Mouse (Mus musculus): ENCODE measurements around the gene Slc25a38. TPM values are rescaled to one million over a fixed set of nuclear protein-coding genes. Genes with fewer than 3 reads are reported as not detected.

Gene Slc25a38
- polyA plus RNA-seq, 1 experiment from 2014 or later: 37.6 TPM

DNA sequence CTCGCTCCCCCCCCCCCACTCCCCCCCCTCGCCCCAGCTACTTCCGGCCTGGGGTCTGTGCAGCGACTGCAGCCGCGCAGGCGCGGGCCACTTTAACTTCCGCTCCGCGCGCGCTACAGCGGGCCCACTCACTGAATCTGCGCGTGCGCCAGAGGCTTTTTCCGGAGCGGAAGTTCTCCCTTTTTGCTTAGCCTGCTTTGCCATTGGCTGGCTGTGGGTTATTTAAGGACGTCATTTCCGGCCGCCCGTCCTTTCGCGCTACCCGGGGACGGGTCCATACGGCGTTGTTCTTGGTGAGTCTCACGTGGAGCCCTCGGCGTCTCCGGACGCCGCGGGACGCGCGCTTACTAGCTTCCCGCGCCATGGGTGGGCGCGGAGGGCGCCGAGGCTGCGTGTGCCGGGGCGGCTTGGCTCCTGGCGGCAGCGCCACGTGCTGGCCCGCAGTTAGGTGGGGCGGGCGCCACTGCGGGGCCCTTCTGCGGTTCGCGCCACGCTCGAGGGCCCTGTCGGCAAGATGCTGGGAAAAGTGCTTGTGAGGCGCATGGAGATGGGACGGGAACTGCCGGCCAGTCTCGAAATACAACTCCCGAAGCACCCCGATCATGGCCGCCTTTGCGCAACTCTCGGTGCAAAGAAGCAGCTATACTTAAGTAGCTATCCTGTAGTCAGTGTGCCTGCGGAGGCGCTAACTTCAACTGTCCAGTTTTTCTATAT lies 17.5 kb downstream of the Slc25a38 start, which contains the start of gene Rpsa:
Gene Rpsa (plus strand): TSS at position 152 of the 714 bp plus-strand sequence.
- peaks cover 10% of the 10 kb centered on the region for H3K4me1 ChIP-seq
- H3K9me3 ChIP-seq: no peaks in the 10 kb centered on the region
- peaks cover 38% of the 10 kb centered on the region for H3K36me3 ChIP-seq
- peak within 1 kb of the TSS; percentile 100 for H3K9ac ChIP-seq
- peak within 1 kb of the TSS; percentile 93 for H3K27ac ChIP-seq
- no peaks in the 10 kb centered on the region for H3K27me3 ChIP-seq (replicated peaks)
- WGBS: under 1% methylated on average over 65 of the region's 72 CpGs
- H3K4me3 ChIP-seq (replicated peaks): peak within 1 kb of the TSS; percentile 99
- ATAC-seq (ENCODE audit: insufficient read depth, low FRiP score, low read depth): peak; percentile 98
- H3K4me2 ChIP-seq: peak within 1 kb of the TSS; percentile 75

DNA sequence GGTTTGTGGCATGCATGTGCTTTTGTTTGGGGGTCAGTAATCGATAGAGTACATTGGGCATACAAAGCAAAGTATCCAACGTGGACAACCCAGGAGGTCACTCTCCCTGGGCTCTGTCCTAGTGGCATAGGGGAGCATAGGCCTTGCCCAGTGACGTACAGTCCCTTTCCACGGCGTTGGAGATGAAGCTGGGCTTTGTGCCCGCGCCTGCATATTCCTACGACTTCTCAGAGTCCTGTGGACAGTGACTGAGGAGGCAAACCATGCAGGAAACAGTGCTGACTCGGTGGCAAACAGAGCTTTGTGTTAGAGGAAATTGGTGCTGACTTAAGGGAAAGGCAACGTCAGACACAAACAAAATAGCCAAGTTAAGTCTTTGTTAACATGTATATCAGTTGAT lies 19.1 kb downstream of the Slc25a38 start:
- peaks cover 32% of the 10 kb centered on the region for H3K36me3 ChIP-seq
- H3K27ac ChIP-seq: 0 out of 2 replicates have a peak overlapping the region, but pooled peaks have one; percentile 93
- no peak for ATAC-seq (ENCODE audit: insufficient read depth, low FRiP score, low read depth)
- 59% methylated on average over 10 of the region's 10 CpGs for whole genome bisulfite sequencing
- H3K9me3 ChIP-seq: no peaks in the 10 kb centered on the region
- no peaks in the 10 kb centered on the region for H3K27me3 ChIP-seq (replicated peaks)
- peak overlapping the region; percentile 99 for H3K4me3 ChIP-seq (replicated peaks)
- H3K4me2 ChIP-seq: peak overlapping the region; percentile 75
- H3K4me1 ChIP-seq: peaks cover 10% of the 10 kb centered on the region
- 0 out of 2 replicates have a peak overlapping the region, but pooled peaks have one; percentile 4 for H3K9ac ChIP-seq

DNA sequence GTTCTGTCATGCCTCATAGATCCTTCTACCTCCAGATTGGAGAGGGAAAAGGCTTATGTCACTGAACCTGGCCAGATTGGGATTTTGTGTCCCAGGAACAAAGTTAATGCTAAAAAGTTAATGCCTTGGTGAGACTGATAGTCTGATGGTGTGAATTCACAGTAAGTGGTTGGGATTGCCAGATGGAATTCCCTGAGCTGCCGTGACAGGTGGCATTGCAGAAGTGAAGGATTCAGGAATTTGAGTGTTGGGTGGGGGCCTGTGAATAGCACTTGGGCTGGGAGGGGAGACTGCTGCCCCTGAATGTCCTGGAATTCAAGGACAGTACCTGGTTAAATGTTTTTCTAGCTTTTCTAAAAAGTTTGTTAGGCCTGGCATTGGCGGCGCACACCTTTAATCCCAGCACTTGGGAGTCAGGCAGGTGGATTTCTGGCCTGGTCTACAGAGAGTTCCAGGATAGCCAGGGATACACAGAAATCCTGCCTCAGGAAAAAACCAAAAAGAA lies 21.7 kb downstream of the Slc25a38 start:
- H3K27ac ChIP-seq: no peak overlapping the region
- H3K9ac ChIP-seq: no peak overlapping the region
- H3K4me2 ChIP-seq: no peak overlapping the region
- no peaks in the 10 kb centered on the region for H3K27me3 ChIP-seq (replicated peaks)
- peaks cover 32% of the 10 kb centered on the region for H3K36me3 ChIP-seq
- ATAC-seq (ENCODE audit: insufficient read depth, low FRiP score, low read depth): no peak
- 87% methylated on average over 3 of the region's 3 CpGs for WGBS
- H3K9me3 ChIP-seq: no peaks in the 10 kb centered on the region
- H3K4me1 ChIP-seq: peaks cover 10% of the 10 kb centered on the region
- no peak overlapping the region for H3K4me3 ChIP-seq (replicated peaks)

DNA sequence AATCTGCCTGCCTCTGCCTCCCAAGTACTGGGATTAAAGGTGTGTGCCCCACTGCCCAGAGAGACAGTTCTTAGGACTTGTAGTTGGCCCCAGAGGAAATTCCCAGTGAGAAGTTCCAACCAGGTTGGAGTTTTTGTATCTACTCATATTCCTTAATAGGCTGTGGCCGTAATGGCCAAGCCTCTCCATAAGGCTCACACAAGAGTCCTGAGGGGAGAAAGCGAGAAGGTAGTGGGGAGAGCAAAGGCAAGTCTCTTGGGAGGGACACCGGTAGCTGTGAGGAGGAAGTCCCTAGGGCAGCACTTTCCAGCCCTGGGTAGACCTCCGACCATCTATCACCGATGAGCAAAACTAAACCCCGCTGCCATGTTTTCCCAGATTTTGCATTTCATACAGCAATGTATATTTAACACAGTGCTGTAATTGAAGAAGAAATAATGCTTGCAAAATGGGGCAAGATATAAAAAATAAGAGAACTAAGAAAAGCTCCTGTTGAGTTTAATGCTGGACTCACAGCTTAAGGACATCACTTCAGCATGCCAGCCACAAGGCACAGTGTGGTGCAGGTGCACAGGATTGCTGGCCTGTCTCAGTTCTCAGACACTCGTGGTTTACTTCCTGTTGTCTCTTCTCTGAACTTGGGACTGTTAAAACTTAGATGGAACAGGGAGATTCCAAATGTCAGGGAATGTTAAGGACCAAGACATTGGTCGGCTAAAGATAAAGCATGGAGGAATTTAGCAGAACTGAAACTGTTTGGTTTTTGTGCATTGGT lies 23.0 kb downstream of the Slc25a38 start:
- WGBS: 35% methylated on average over 8 of the region's 8 CpGs
- H3K27ac ChIP-seq: no peak overlapping the region; the same call in 1 of the 2 replicates
- no peak overlapping the region for H3K4me3 ChIP-seq (replicated peaks)
- ATAC-seq (ENCODE audit: insufficient read depth, low FRiP score, low read depth): no peak
- H3K9me3 ChIP-seq: no peaks in the 10 kb centered on the region
- H3K4me2 ChIP-seq: no peak overlapping the region
- H3K4me1 ChIP-seq: peaks cover 10% of the 10 kb centered on the region
- no peaks in the 10 kb centered on the region for H3K27me3 ChIP-seq (replicated peaks)
- no peak overlapping the region for H3K9ac ChIP-seq
- H3K36me3 ChIP-seq: peaks cover 32% of the 10 kb centered on the region

DNA sequence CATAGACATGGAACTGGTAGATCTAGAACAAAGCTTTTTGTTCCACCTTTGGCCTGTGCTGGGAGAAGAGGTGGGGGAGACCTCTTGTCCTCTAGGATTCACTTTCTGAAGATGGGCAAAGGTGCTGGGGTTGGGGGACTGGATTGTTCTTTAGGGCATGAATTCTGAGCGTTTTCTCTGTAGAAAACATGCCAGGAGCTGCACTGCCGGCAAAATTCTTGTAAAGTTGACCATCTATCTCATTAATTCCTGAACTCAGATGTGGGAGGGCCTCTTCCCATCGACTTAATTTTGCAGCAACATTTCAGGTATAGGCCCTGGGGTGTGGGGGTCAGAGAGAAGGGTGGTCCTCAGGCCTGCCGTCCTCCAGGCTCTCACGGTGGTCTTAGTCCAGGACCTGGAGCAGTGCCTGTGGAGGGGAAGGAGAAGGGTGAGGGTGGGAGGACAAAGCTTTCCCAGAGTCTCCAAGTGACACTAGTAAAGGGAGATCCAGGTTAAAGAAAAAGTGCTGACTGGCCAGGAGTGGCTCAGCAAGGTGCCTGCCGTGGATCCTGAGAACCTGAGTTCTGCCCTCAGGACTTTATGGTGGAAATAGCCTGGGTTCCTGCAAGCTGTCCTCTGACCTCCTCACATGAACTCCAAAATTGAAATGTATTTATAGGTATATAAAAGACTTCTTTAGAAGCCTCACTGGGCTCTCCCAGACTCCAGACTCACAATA lies 23.7 kb downstream of the Slc25a38 start:
- H3K9me3 ChIP-seq: no peaks in the 10 kb centered on the region
- H3K27me3 ChIP-seq (replicated peaks): no peaks in the 10 kb centered on the region
- peaks cover 5% of the 10 kb centered on the region for H3K4me1 ChIP-seq
- peaks cover 32% of the 10 kb centered on the region for H3K36me3 ChIP-seq
- ATAC-seq (ENCODE audit: insufficient read depth, low FRiP score, low read depth): no peak
- no peak overlapping the region for H3K4me2 ChIP-seq
- H3K27ac ChIP-seq: no peak overlapping the region
- no peak overlapping the region for H3K9ac ChIP-seq
- H3K4me3 ChIP-seq (replicated peaks): no peak overlapping the region
- 41% methylated on average over 6 of the region's 6 CpGs for WGBS

DNA sequence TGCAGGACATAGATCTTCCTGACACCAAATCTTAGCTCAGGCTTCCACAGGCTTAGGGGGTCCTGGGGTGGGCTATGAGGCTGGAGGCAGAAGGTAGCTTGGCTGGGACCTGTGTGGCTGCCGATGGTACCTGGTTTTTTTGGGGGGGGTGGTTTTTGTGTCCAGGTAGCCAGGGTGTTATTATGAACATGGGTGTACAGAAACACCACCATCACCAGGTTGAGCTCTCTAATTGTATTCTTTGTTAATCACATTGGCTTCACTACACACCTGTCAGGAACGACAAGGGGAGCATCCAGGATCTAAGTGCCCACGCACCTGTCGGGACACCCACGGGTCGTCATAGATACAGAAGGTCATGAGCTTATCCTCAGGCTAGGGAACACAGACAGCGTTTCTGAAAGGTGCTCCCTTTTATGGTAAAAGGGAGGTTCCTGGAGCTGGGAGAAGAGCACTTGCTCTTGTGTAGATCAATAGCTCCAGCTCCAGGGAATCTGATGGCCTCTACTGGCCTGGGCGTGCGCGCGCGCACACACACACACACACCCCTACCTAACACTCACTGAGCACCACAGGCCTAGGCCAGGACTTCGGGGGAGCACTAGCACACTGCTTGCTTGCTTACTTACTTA lies 24.5 kb downstream of the Slc25a38 start:
- H3K4me3 ChIP-seq (replicated peaks): no peak overlapping the region
- no peaks in the 10 kb centered on the region for H3K4me1 ChIP-seq
- peaks cover 26% of the 10 kb centered on the region for H3K36me3 ChIP-seq
- no peaks in the 10 kb centered on the region for H3K27me3 ChIP-seq (replicated peaks)
- no peaks in the 10 kb centered on the region for H3K9me3 ChIP-seq
- WGBS: 75% methylated on average over 13 of the region's 13 CpGs
- no peak overlapping the region for H3K4me2 ChIP-seq
- no peak overlapping the region for H3K27ac ChIP-seq
- no peak for ATAC-seq (ENCODE audit: insufficient read depth, low FRiP score, low read depth)
- no peak overlapping the region for H3K9ac ChIP-seq

DNA sequence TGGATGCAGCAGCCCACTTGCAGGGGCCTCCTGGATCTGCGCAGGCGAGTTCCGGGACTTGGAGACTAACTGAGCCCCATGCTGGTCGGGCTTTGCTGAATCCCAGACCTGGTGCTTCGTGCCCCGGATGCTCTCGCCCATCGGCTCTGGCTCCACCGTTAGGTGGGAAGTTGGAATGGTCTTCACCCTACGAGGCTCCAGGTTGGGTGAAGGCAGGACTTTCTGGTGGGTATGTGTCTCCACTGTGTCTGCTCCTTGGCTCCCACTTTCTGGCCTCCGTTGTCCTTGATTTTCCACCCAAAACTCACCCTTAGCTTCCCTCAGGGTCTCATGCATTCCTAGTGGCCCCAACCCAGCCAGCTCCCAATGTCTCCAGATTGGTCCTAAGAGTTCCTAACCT lies 25.3 kb downstream of the Slc25a38 start:
- H3K9me3 ChIP-seq: no peaks in the 10 kb centered on the region
- ATAC-seq (ENCODE audit: insufficient read depth, low FRiP score, low read depth): no peak
- no peaks in the 10 kb centered on the region for H3K27me3 ChIP-seq (replicated peaks)
- H3K4me2 ChIP-seq: no peak overlapping the region
- H3K36me3 ChIP-seq: peaks cover 20% of the 10 kb centered on the region
- no peak overlapping the region for H3K4me3 ChIP-seq (replicated peaks)
- 83% methylated on average over 11 of the region's 11 CpGs for WGBS
- no peak overlapping the region for H3K27ac ChIP-seq
- H3K4me1 ChIP-seq: no peaks in the 10 kb centered on the region
- H3K9ac ChIP-seq: no peak overlapping the region

DNA sequence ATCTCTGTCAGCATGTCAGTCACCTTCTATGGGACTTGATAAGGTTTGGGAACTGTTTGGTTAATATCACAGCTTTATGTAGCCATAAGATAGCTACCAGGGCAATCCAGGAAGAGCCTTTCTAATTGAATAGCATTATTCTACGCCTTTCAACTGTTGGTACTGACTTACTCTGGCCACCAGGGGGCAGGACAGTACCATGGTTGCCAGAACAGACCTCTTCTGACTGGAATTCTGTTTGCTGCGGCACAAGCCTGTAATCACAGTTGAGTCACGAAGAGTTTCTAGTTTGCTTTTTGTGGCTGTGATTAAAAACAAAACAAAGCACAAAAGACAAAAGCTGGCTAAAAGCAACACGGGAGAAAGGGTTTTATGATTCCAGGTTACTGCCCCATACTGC lies 30.5 kb downstream of the Slc25a38 start:
- H3K27ac ChIP-seq: no peak overlapping the region
- no peak overlapping the region for H3K4me2 ChIP-seq
- no peak overlapping the region for H3K4me3 ChIP-seq (replicated peaks)
- 7% methylated on average over 4 of the region's 4 CpGs for WGBS
- ATAC-seq (ENCODE audit: insufficient read depth, low FRiP score, low read depth): 0 out of 2 replicates have a peak, but pooled peaks have one; percentile 35
- H3K9ac ChIP-seq: no peak overlapping the region
- no peaks in the 10 kb centered on the region for H3K36me3 ChIP-seq
- no peaks in the 10 kb centered on the region for H3K27me3 ChIP-seq (replicated peaks)
- H3K4me1 ChIP-seq: no peaks in the 10 kb centered on the region
- H3K9me3 ChIP-seq: no peaks in the 10 kb centered on the region

DNA sequence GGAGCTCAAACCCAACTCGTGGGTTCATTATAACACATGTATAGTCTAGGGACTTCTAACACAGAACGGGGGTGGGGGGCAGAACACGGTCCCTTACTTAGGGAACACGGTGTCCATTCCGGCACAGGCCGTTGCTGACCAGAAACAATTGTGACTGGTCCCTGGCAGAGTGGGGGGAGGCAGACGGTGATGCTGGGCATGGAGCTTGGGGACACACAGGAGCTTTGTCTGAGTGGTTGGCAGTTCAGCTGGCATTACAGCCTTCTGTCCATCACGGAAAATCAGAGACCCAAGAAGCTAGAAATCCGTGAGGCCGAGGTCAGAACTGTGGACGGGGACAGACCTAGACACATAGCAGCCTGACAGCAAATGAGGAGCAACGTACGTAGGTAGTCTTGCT lies 34.3 kb downstream of the Slc25a38 start:
- Histone ChIP-seq H3K27me3 (replicated peaks) (no peaks in the 10 kb centered on the region), H3K9ac (no peak overlapping the region; the same call in 1 of the 2 replicates), H3K27ac (no peak overlapping the region), H3K4me1 (no peaks in the 10 kb centered on the region), H3K4me2 (no peak overlapping the region), H3K36me3 (no peaks in the 10 kb centered on the region), H3K9me3 (no peaks in the 10 kb centered on the region), H3K4me3 (replicated peaks) (no peak overlapping the region)
- 79% methylated on average over 13 of the region's 13 CpGs for WGBS
- no peak for ATAC-seq (ENCODE audit: insufficient read depth, low FRiP score, low read depth)

DNA sequence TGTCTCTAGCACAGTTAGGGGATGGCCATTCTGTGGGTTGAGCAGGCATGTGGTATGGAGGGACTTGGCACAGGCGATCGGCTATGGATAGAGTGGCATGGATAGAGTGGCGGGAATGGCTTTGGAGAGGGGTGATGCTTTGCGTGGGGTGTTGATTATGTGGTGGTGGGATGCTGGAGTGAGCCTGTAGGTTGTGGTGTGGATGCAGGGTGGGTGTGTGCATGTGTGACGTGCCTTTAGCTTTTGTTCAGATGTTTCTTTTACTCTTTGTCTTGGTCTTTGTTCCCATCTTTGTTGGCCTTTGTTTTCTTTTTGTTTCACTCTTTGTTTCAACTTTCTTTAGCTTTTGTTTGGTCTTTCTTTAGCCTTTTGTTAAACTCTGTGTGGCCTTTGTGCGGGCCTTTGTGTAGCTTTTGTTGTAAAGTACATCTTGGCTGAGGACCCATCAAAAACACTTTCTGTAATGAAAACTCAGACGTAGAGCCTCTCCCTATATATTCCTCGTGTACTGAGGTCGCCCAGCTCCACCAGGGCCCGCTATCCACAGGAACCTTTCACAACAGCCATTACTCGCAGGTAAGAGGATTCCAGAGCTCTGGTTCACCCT lies 39.2 kb downstream of the Slc25a38 start, which contains the start of gene Mobp:
Gene Mobp (plus strand): TSS at position 486 of the 607 bp plus-strand sequence.
- no peak within 1 kb of the TSS for H3K27ac ChIP-seq
- H3K4me1 ChIP-seq: no peaks in the 10 kb centered on the region
- H3K9ac ChIP-seq: no peak within 1 kb of the TSS
- H3K4me2 ChIP-seq: no peak within 1 kb of the TSS
- H3K27me3 ChIP-seq (replicated peaks): no peaks in the 10 kb centered on the region
- H3K9me3 ChIP-seq: no peaks in the 10 kb centered on the region
- H3K4me3 ChIP-seq (replicated peaks): no peak within 1 kb of the TSS
- no peaks in the 10 kb centered on the region for H3K36me3 ChIP-seq
- ATAC-seq (ENCODE audit: insufficient read depth, low FRiP score, low read depth): no peak
- 76% methylated on average over 11 of the region's 11 CpGs for WGBS

DNA sequence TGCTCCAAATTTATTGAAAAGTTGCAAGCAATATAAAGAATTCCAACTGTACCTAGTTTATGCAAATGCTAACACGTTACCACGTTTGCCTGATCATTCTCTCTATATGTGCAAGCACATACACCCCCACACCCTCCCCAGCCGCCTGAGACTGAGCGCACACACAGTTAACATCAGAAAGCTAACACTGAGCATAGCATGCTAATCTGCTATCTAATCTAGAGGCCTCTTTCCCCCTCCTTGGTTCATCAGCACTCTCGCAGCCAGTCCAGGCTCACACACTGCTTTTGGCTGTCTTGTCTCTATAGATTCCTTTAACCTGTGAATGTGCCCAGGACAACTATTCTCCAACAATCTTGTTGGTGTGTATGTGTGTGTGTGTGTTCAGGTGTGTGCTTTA lies 41.0 kb downstream of the Slc25a38 start:
- no peaks in the 10 kb centered on the region for H3K4me1 ChIP-seq
- 68% methylated on average over 5 of the region's 5 CpGs for WGBS
- no peaks in the 10 kb centered on the region for H3K9me3 ChIP-seq
- H3K27me3 ChIP-seq (replicated peaks): no peaks in the 10 kb centered on the region
- no peak for ATAC-seq (ENCODE audit: insufficient read depth, low FRiP score, low read depth)
- no peak overlapping the region for H3K4me3 ChIP-seq (replicated peaks)
- no peaks in the 10 kb centered on the region for H3K36me3 ChIP-seq
- no peak overlapping the region for H3K9ac ChIP-seq
- H3K27ac ChIP-seq: no peak overlapping the region
- H3K4me2 ChIP-seq: no peak overlapping the region

All from stomach, embryonic 15.5 days (tissue).